Comparison of ENCODE assay signal across 12 mouse cellular contexts in genomic region chr6:50818891-50819541, GRCm38 (mm10).
DNase-seq lines count a peak whose midpoint lies in the region.
"Had no signal": no experiment of that assay in that cellular context is flagged by ENCODE, and none has a peak within 500 bp of the region (broad histone marks: within the 10 kb centered on the region; RNA-seq: fewer than 3 reads in every experiment).

No protein-coding gene starts in this region.

- H3K4me3 ChIP-seq in embryonic facial prominence, embryonic 10.5 days, result no peak overlapping the region
- H3K4me3 ChIP-seq: hindbrain, embryonic 13.5 days; layer of hippocampus, adult 2 months; liver, embryonic 13.5 days had no signal

- peaks cover 15% of the 10 kb centered on the region for H3K27me3 ChIP-seq in embryonic facial prominence, embryonic 10.5 days (replicated peaks; ENCODE audit: low read depth, poor library complexity, severe bottlenecking)
- H3K27me3 ChIP-seq: hindbrain, embryonic 13.5 days had no signal

- H3K9me3 ChIP-seq in embryonic facial prominence, embryonic 10.5 days, result no peaks in the 10 kb centered on the region
- H3K9me3 ChIP-seq: hindbrain, embryonic 13.5 days; liver, embryonic 13.5 days had no signal

- H3K4me1 ChIP-seq in embryonic facial prominence, embryonic 10.5 days, result peaks cover 66% of the 10 kb centered on the region
- H3K4me1 ChIP-seq: liver, embryonic 13.5 days had no signal

- H3K27ac ChIP-seq in embryonic facial prominence, embryonic 10.5 days (replicated peaks), result peak overlapping the region; percentile 86
- H3K27ac ChIP-seq: hindbrain, embryonic 13.5 days; layer of hippocampus, adult 2 months; liver, embryonic 13.5 days had no signal

- 75% methylated on average over 10 of the region's 10 CpGs for WGBS in embryonic facial prominence, embryonic 10.5 days

- peak; percentile 72 for DNase-seq in heart, adult 11 months
- DNase-seq in heart, adult 8-10 months (ENCODE audit: low spot score), result no peak
- DNase-seq in kidney, postnatal 10 days, result peak; percentile 36
- no peak for DNase-seq in kidney, postnatal 25 days
- DNase-seq in embryonic facial prominence, embryonic 10.5 days (ENCODE audit: low spot score), result no peak
- peak; percentile 54 for DNase-seq in kidney, postnatal 14 days
- DNase-seq in thymus, postnatal 0 days (ENCODE audit: low spot score), result no peak
- no peak for DNase-seq in cerebellum, adult 9-11 months
- DNase-seq: cerebellum, adult 2 months; liver, embryonic 13.5 days had no signal

- H3K36me3 ChIP-seq in embryonic facial prominence, embryonic 10.5 days (replicated peaks), result no peaks in the 10 kb centered on the region
- H3K36me3 ChIP-seq: hindbrain, embryonic 13.5 days; liver, embryonic 13.5 days had no signal

Comparison
In these comparisons a context has a peak if more than half of its experiments do, and no peak if none do; other contexts are left out.
1. DNase-seq: peak in heart, adult 11 months (single experiment), kidney, postnatal 10 days (single experiment) and kidney, postnatal 14 days (single experiment); none in heart, adult 8-10 months (single experiment), kidney, postnatal 25 days (0 of 2), embryonic facial prominence, embryonic 10.5 days (single experiment), thymus, postnatal 0 days (single experiment) and cerebellum, adult 9-11 months (single experiment).